Mouse (Mus musculus): ENCODE results near the gene Ccdc69. TPM values are rescaled to one million over a fixed set of nuclear protein-coding genes. Genes with fewer than 3 reads are reported as not detected.

The Ccdc69 gene
- total RNA-seq, 2 experiments from 2014 or later: 7.6 to 8.0 TPM

GRCm38 (mm10) chr11:55015831-55016241 is 62.1 kb downstream of the Ccdc69 start:
- DNase-seq: peak; percentile 59 to 68
- intact Hi-C loops (cut with DNase I): loop anchor here (2.0 kb wide), 1 partner anchor 19 kb away; no protein-coding TSS in a partner anchor

- no peak for DNase-seq
- intact Hi-C loops (cut with DNase I): loop anchor here (2.0 kb wide), 1 partner anchor 20 kb away; no protein-coding TSS in a partner anchor
Observed at GRCm38 (mm10) chr11:55015264-55015663, 62.7 kb downstream of the Ccdc69 start.

DNA sequence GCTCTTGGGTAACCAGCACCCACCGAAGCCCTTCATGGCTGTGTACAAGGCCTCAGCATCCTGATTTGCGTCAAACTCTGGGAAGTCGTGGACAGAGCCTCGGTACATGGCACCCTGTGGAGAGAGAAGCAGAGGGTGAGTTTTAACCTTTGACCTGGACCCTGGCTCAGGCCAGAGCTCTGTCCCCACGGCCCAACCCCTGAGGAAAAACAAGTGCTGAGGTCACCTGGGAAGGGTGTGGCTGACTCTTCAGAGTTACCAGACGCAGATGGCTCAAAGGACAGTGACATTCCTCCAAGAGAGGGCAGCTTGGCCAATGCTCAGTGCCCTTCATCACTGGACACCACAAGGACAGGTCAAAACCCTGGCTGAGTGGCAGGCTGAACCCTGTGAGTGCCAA is 64.1 kb downstream of the Ccdc69 start:
- intact Hi-C loops (cut with DNase I): loop anchor here (2.0 kb wide), 1 partner anchor 21 kb away; no protein-coding TSS in a partner anchor

GRCm38 (mm10) chr11:55012551-55013521 is 65.1 kb downstream of the Ccdc69 start:
- intact Hi-C loops (cut with DNase I): no loop called here

More for the DNA sequence above, 64.1 kb downstream of the Ccdc69 start:
- DNase-seq: no peak

GRCm38 (mm10) chr11:55011440-55011839 is 66.5 kb downstream of the Ccdc69 start:
- intact Hi-C loops (cut with DNase I): no loop called here
- no peak for DNase-seq

More at GRCm38 (mm10) chr11:55012551-55013521, 65.1 kb downstream of the Ccdc69 start:
- no peak for DNase-seq

DNA sequence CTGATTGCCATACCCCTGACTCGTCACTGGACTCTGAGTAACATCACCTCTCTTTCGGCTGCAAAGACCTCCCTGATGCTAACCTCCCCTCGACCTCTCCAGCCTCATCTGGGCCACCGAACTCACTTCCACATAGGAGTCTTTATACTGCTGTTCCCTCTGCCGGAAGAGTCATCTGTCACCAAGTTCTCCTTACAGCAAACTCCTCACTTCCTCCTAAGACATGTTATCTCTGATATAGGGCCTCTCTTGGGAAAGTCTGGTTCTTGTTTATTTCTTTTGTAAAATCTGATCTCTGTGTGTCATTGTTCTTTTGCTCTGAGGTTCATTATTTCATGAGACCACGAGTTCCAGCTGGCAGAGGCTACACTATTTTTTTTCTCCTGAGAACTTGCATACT is 69.7 kb downstream of the Ccdc69 start:
- intact Hi-C loops (cut with DNase I): no loop called here
- no peak for DNase-seq

- intact Hi-C loops (cut with DNase I): no loop called here
- DNase-seq: no peak
Observed at GRCm38 (mm10) chr11:55005684-55006083, 72.2 kb downstream of the Ccdc69 start.

DNA sequence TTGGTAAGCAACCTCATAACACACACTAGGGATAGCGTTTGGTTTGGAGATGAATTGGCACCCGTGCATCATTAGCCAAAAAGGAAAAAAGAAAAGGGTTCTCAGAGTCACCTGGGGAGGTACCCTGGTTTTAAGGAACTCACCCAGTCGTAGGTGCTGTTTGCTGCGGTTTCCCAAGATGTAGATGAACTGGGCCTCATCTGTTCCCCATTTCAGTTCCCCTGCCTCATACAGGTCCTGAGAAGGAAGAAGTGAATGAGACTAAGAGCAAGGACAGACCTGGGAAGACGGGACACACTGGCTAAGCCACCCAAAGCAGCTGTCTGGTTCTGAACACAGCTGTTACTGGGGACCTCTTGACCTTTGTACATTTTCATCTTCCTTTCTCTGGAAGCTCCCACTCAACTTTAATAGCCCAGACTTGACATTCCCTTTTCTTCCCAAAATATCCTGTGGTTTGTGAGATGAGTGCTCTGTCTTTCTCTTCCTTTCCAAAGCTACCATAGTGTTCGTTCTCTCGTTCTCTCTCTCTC is 72.9 kb downstream of the Ccdc69 start:
- intact Hi-C loops (cut with DNase I): no loop called here
- DNase-seq: no peak

Other genes starting within 250 kb of the Ccdc69 start
- gene Lyrm7, start 217.2 kb downstream of the Ccdc69 start, total RNA-seq (2021): 10 to 100 TPM; 37.9 to 39.0 TPM
- gene Hint1, start 211.7 kb downstream of the Ccdc69 start, total RNA-seq (2021): 100 to 1,000 TPM; 292 to 340 TPM
- gene Gpx3, start 175.7 kb downstream of the Ccdc69 start, total RNA-seq (2021): 100 to 1,000 TPM; 189 to 218 TPM
- gene Tnip1, start 115.2 kb downstream of the Ccdc69 start, total RNA-seq (2021): 10 to 100 TPM; 29.2 to 29.4 TPM
- 100 to 1,000 TPM; 234 to 241 TPM for gene Anxa6, start 44.7 kb downstream of the Ccdc69 start, total RNA-seq (2021)
- 10 to 100 TPM; 10.8 to 11.8 TPM for gene Gm2a, start 20.0 kb upstream of the Ccdc69 start, total RNA-seq (2021)
- gene Slc36a3, start 73.6 kb upstream of the Ccdc69 start, total RNA-seq (2021): not detected
- 10 to 100 TPM; 14.3 to 14.8 TPM for gene Slc36a2, start 106.9 kb upstream of the Ccdc69 start, total RNA-seq (2021)
- 10 to 100 TPM in 1 of 2 experiments, 1 to 10 TPM in 1; 9.4 to 10.5 TPM for gene Slc36a1, start 126.2 kb upstream of the Ccdc69 start, total RNA-seq (2021)